Mouse (Mus musculus): ENCODE results near the gene 1700025C18Rik. TPM values are rescaled to one million over a fixed set of nuclear protein-coding genes. Genes with fewer than 3 reads are reported as not detected.
A peak's percentile ranks its signal among the peaks of the same experiment; 100 is the strongest.

1700025C18Rik gene
- polyA plus RNA-seq, 1 experiment: not detected

DNA sequence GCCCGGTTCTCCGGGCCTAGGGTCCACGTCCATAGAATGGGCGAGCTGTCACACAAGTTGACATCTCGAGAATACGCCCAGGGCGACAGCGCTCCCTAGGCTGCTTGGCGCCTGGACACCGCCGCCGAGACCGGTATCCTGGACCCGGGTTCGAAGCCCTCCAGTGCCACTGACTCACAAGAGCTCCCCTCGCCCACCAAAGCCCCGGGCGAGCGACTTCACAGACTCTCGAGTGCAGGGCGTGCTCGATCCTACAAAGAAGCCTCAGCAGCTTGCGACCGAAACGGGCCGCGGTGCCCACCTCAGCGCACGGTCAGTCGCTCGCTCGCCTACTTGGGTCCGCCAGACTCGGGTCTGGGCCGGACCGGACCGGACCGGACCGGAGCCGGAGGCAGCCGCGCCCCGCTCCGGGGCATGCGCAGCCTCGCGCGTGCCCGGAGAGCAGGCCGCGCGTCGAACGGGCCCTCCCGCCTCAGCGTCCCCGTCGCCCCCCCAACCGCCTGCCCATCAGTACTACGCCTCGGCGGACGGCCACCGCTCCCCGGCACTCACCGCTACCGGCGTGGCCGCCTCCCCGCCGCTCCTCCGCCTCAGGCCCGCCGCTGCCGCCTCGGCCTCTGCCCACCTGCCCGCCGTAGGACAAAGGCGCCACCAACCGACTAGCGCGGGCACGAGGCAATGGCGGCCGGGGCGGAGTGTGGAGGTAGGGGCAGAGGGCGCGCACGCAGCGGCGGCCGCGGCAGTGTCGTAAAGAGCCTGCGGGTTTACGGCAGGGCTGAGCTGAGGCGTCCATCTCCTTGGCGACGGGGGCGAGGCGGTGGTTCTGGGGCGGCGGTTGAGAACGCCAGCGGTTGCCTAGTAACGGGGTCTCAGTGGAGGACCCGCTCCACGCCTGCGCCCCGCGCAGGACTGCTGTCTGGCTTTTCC is 56.2 kb downstream of the 1700025C18Rik start, which contains the start of gene Ncoa5:
Gene Ncoa5 (minus strand): TSS at position 737 of the 927 bp plus-strand sequence.
- Histone ChIP-seq H3K79me2 (ENCODE audit: control insufficient read depth, insufficient read depth) (peaks cover 48% of the 10 kb centered on the region), H3K4me3 (peak within 1 kb of the TSS; percentile 65), H3K4me2 (ENCODE audit: low read depth) (peak within 1 kb of the TSS; percentile 92), H3K36me3 (ENCODE audit: control insufficient read depth, insufficient read depth) (no peaks in the 10 kb centered on the region), H3K27me3 (ENCODE audit: control insufficient read depth, insufficient read depth, insufficient read length) (peaks cover 8% of the 10 kb centered on the region), H3ac (ENCODE audit: control insufficient read depth, insufficient read length) (peak within 1 kb of the TSS; percentile 98)
- TF ChIP-seq REST (IDR thresholded peaks at IDR 0.05; ENCODE audit: insufficient read depth, insufficient read length): peak; percentile 13
- no peak for TF ChIP-seq E2F4 (IDR thresholded peaks at IDR 0.05; ENCODE audit: insufficient read depth)
- TF ChIP-seq POLR2AphosphoS2 (IDR thresholded peaks at IDR 0.05; ENCODE audit: insufficient read length, low read depth): peak; percentile 89
- TF ChIP-seq TCF3 (IDR thresholded peaks at IDR 0.05; ENCODE audit: insufficient read length, low read depth): no peak
- TF ChIP-seq MYOG (IDR thresholded peaks at IDR 0.05; ENCODE audit: control insufficient read depth in 1 of 3, insufficient read depth in 1 of 3, insufficient read length in 2 of 3, low read depth in 2 of 3): peak in 2 of 3 experiments; percentile 7 to 47
- TF ChIP-seq MAX (IDR thresholded peaks at IDR 0.05; ENCODE audit: low read depth): no peak
- no peak for TF ChIP-seq CEBPB (IDR thresholded peaks at IDR 0.05; ENCODE audit: insufficient read depth, poor library complexity, severe bottlenecking)
- no peak for TF ChIP-seq TCF12 (IDR thresholded peaks at IDR 0.05; ENCODE audit: insufficient read depth, poor library complexity, severe bottlenecking)
- TF ChIP-seq SRF (IDR thresholded peaks at IDR 0.05; ENCODE audit: control insufficient read depth, insufficient read length, low read depth): no peak
- TF ChIP-seq POLR2A (IDR thresholded peaks at IDR 0.05; ENCODE audit: insufficient read length, low read depth): peak; percentile 92
- no peak for TF ChIP-seq MYOD1 (IDR thresholded peaks at IDR 0.05; ENCODE audit: control insufficient read depth in 1 of 3, insufficient read length in 2 of 3, low read depth in 2 of 3)
- no peak for TF ChIP-seq USF1 (IDR thresholded peaks at IDR 0.05; ENCODE audit: low read depth)

DNA sequence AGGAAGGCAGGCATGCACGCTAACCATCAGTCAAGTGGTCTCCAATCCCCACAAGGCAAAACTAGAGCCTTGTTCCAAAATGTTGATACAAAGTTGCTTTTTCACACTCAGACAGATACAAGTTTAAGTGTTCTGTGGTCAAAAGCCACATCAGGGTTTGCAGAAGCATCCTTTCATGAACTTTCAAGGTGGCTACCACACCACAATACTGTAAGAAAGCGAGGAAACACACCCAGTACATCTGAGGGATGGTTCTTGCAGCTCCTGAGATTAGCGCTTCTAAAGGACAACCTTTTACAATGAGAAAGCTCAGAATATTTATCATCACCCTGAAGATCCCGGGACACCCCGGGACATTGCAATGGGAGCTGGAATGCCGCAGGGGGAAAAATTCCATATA is 57.2 kb downstream of the 1700025C18Rik start:
- Histone ChIP-seq H3K27me3 (ENCODE audit: control insufficient read depth, insufficient read depth, insufficient read length) (no peaks in the 10 kb centered on the region), H3ac (ENCODE audit: control insufficient read depth, insufficient read length) (no peak overlapping the region), H3K36me3 (ENCODE audit: control insufficient read depth, insufficient read depth) (no peaks in the 10 kb centered on the region), H3K4me2 (ENCODE audit: low read depth) (peak overlapping the region; percentile 83), H3K79me2 (ENCODE audit: control insufficient read depth, insufficient read depth) (peaks cover 59% of the 10 kb centered on the region), H3K4me3 (peak overlapping the region; percentile 65)
- no peak for TF ChIP-seq CEBPB (IDR thresholded peaks at IDR 0.05; ENCODE audit: insufficient read depth, poor library complexity, severe bottlenecking)
- TF ChIP-seq REST (IDR thresholded peaks at IDR 0.05; ENCODE audit: insufficient read depth, insufficient read length): no peak
- no peak for TF ChIP-seq E2F4 (IDR thresholded peaks at IDR 0.05; ENCODE audit: insufficient read depth)
- no peak for TF ChIP-seq MYOD1 (IDR thresholded peaks at IDR 0.05; ENCODE audit: control insufficient read depth in 1 of 3, insufficient read length in 2 of 3, low read depth in 2 of 3)
- no peak for TF ChIP-seq TCF12 (IDR thresholded peaks at IDR 0.05; ENCODE audit: insufficient read depth, poor library complexity, severe bottlenecking)
- no peak for TF ChIP-seq SRF (IDR thresholded peaks at IDR 0.05; ENCODE audit: control insufficient read depth, insufficient read length, low read depth)
- no peak for TF ChIP-seq POLR2AphosphoS2 (IDR thresholded peaks at IDR 0.05; ENCODE audit: insufficient read length, low read depth)
- no peak for TF ChIP-seq MAX (IDR thresholded peaks at IDR 0.05; ENCODE audit: low read depth)

DNA sequence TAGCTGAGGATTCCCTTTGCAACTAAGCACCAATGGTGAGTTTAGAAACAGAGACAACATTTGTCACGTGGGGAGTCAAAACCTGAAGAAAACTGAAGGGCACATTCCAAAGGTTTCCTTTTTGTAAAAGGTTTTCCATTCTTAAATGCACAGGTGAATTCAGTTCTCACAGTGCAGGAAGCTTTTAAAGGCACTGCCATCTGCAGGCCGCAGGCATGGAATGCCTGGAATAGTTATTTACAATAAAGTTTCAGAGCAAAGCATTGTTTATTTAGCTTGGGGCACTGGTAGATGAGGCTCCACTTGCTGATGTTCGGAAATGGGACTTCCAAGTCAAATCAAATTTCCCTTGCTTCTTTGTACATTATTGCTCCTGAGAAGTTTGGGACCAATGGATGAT is 58.0 kb downstream of the 1700025C18Rik start:
- no peak overlapping the region for H3K4me3 ChIP-seq
- no peak overlapping the region for H3K4me2 ChIP-seq (ENCODE audit: low read depth)
- TF ChIP-seq CEBPB (IDR thresholded peaks at IDR 0.05; ENCODE audit: insufficient read depth, poor library complexity, severe bottlenecking) (no peak), REST (IDR thresholded peaks at IDR 0.05; ENCODE audit: insufficient read depth, insufficient read length) (no peak), SRF (IDR thresholded peaks at IDR 0.05; ENCODE audit: control insufficient read depth, insufficient read length, low read depth) (no peak), USF1 (IDR thresholded peaks at IDR 0.05; ENCODE audit: low read depth) (no peak)
- no peaks in the 10 kb centered on the region for H3K27me3 ChIP-seq (ENCODE audit: control insufficient read depth, insufficient read depth, insufficient read length)
- no peak overlapping the region for H3ac ChIP-seq (ENCODE audit: control insufficient read depth, insufficient read length)
- peaks cover 67% of the 10 kb centered on the region for H3K79me2 ChIP-seq (ENCODE audit: control insufficient read depth, insufficient read depth)
- no peaks in the 10 kb centered on the region for H3K36me3 ChIP-seq (ENCODE audit: control insufficient read depth, insufficient read depth)

Other genes with a start within 250 kb of the 1700025C18Rik start
- gene Pltp, start 233.0 kb downstream of the 1700025C18Rik start, polyA plus RNA-seq (2012; fragmentation: generic; extraction: Trizol): 117 TPM
- 43.2 TPM for gene Pcif1, start 211.4 kb downstream of the 1700025C18Rik start, polyA plus RNA-seq (2012; fragmentation: generic; extraction: Trizol)
- 11.1 TPM for gene Zfp335, start 179.0 kb downstream of the 1700025C18Rik start, polyA plus RNA-seq (2012; fragmentation: generic; extraction: Trizol)
- gene Mmp9, start 150.0 kb downstream of the 1700025C18Rik start, polyA plus RNA-seq (2012; fragmentation: generic; extraction: Trizol): 1.7 TPM
- gene Slc12a5, start 129.9 kb downstream of the 1700025C18Rik start, polyA plus RNA-seq (2012; fragmentation: generic; extraction: Trizol): 0.52 TPM
- 24.0 TPM for gene Ncoa5, start 55.9 kb downstream of the 1700025C18Rik start, polyA plus RNA-seq (2012; fragmentation: generic; extraction: Trizol)
- gene Cd40, start 35.1 kb downstream of the 1700025C18Rik start, polyA plus RNA-seq (2012; fragmentation: generic; extraction: Trizol): 1.1 TPM
- 1.5 TPM for gene Cdh22, start 144.1 kb upstream of the 1700025C18Rik start, polyA plus RNA-seq (2012; fragmentation: generic; extraction: Trizol)
- gene Slc35c2, start 197.1 kb upstream of the 1700025C18Rik start, polyA plus RNA-seq (2012; fragmentation: generic; extraction: Trizol): 50.3 TPM
- 20.4 TPM for gene Elmo2, start 235.7 kb upstream of the 1700025C18Rik start, polyA plus RNA-seq (2012; fragmentation: generic; extraction: Trizol)